Mouse (Mus musculus) CH12.LX (cell line): ENCODE measurements at regions not wholly inside any gene's neighbourhood (a gene's known extent, or its start where the extent isn't known, plus 50 kb on each side); places are given as distances from the start of the nearest gene placed in this dataset.

Source experiments
- CTCF ChIP-seq, 2 experiments: IDR thresholded peaks in 1 of 2; conservative IDR thresholded peaks in 1 of 2; 2 replicates each; pipeline ENCODE4 v1.5.1; 2011 to 2012; ENCODE audit warnings: low read depth in 2 of 2, low read length in 2 of 2, improper control_type of control experiment in 1 of 2, inconsistent platforms in 1 of 2, mild to moderate bottlenecking in 1 of 2, moderate library complexity in 1 of 2
- EP300 ChIP-seq: IDR thresholded peaks from 2 replicates; pipeline ENCODE4 v1.6.1; 2011; ENCODE audit warnings: low read length, improper control_type of control experiment
- MAX ChIP-seq: IDR thresholded peaks from 2 replicates; pipeline ENCODE4 v1.6.1; 2011; ENCODE audit warnings: low read length, improper control_type of control experiment
- MEF2A ChIP-seq: IDR thresholded peaks from 2 replicates; pipeline ENCODE4 v1.6.1; 2014; ENCODE audit warnings: low read depth, mild to moderate bottlenecking, inconsistent platforms, low read length, improper control_type of control experiment, borderline replicate concordance
- POLR2A ChIP-seq: IDR thresholded peaks from 2 replicates; pipeline ENCODE4 v1.6.1; 2011; ENCODE audit warnings: low read depth, mild to moderate bottlenecking, improper control_type of control experiment, low read length
- SIN3A ChIP-seq: IDR thresholded peaks from 2 replicates; pipeline ENCODE4 v1.6.1; 2012; ENCODE audit warnings: low read length, improper control_type of control experiment, inconsistent platforms
- TBP ChIP-seq: conservative IDR thresholded peaks from 2 replicates; pipeline ENCODE4 v1.6.1; 2011; ENCODE audit warnings: low read depth, low read length, improper control_type of control experiment
- USF1 ChIP-seq: IDR thresholded peaks from 2 replicates; pipeline ENCODE4 v1.6.1; 2014; ENCODE audit warnings: low read depth, mild to moderate bottlenecking, inconsistent platforms, low read length, improper control_type of control experiment
- ZNF384 ChIP-seq: IDR thresholded peaks from 2 replicates; pipeline ENCODE4 v1.6.1; 2012; ENCODE audit warnings: low read depth, low read length, improper control_type of control experiment, inconsistent platforms

GRCm38 (mm10) chr10:8043416-8044163 lies 87.6 kb upstream of the Tab2 start:
- TF ChIP-seq MAX (no peak), ZNF384 (no peak), TBP (no peak), CTCF (conservative IDR thresholded peaks at IDR 0.05 in 1 of 2, IDR thresholded peaks at IDR 0.05 in 1 of 2; ENCODE audit: low read depth in 2 of 2, low read length in 2 of 2) (no peak), EP300 (no peak), POLR2A (no peak), SIN3A (no peak), MEF2A (no peak), USF1 (no peak)
